Mouse (Mus musculus) hindbrain, embryonic 16.5 days (tissue): ENCODE data around the gene Gpr1. TPM values are rescaled to one million over a fixed set of nuclear protein-coding genes. Genes with fewer than 3 reads are reported as not detected.

ENCODE experiments used
- ATAC-seq: fragments of 200-750 bp; cut with Nextera tagmentation; 2 replicates; pipeline ENCODE4 v1.8.0; 2017; ENCODE audit warnings: moderate TSS enrichment, moderate library complexity
- H3K27ac ChIP-seq: fragments of 300-500 bp; sonication (generic); 2 replicates; pipeline ENCODE4 v1.5.1; 2014; ENCODE audit warnings: low read depth, mild to moderate bottlenecking, control low read depth, low read length, moderate library complexity
- H3K27me3 ChIP-seq: fragments of 300-500 bp; sonication (generic); replicated peaks from 2 replicates; pipeline ENCODE4 v1.6.1; 2014; ENCODE audit warnings: low read length; ENCODE audit not compliant: control insufficient read depth, insufficient read depth
- H3K36me3 ChIP-seq: fragments of 300-500 bp; sonication (generic); 2 replicates; pipeline ENCODE4 v1.6.1; 2014; ENCODE audit warnings: mild to moderate bottlenecking, low read length, moderate library complexity, mixed read lengths; ENCODE audit not compliant: control insufficient read depth, insufficient read depth
- H3K4me1 ChIP-seq: fragments of 300-500 bp; sonication (generic); 2 replicates; pipeline ENCODE4 v1.6.1; 2014; ENCODE audit warnings: low read depth, low read length; ENCODE audit not compliant: control insufficient read depth, insufficient read depth
- H3K4me2 ChIP-seq: fragments of 300-500 bp; sonication (generic); 2 replicates; pipeline ENCODE4 v1.6.1; 2014; ENCODE audit warnings: mild to moderate bottlenecking, low read length, control low read depth, moderate library complexity
- H3K4me3 ChIP-seq: fragments of 300-500 bp; sonication (generic); 2 replicates; pipeline ENCODE4 v1.5.1; 2014; ENCODE audit warnings: mild to moderate bottlenecking, low read length, control low read depth, moderate library complexity
- H3K9ac ChIP-seq: fragments of 300-500 bp; sonication (generic); 2 replicates; pipeline ENCODE4 v1.6.1; 2014; ENCODE audit warnings: low read depth, mild to moderate bottlenecking, control low read depth, low read length, moderate library complexity
- H3K9me3 ChIP-seq: fragments of 300-500 bp; sonication (generic); 2 replicates; pipeline ENCODE4 v1.6.1; 2014; ENCODE audit warnings: mild to moderate bottlenecking, low read length, moderate library complexity; ENCODE audit not compliant: control insufficient read depth
- WGBS: fragments of 180-500 bp; shearing (Covaris S2); extraction: QIAGEN DNeasy Blood & Tissue Kit; methylation state at CpG from one replicate; pipeline ENCODE4 v1.1.7; 2014; 5-methylcytosine and 5-hydroxymethylcytosine counted together
- polyA plus RNA-seq: library from polyadenylated mRNA; unstranded; fragments of >200 nt; fragmentation: Nextera tagmentation; extraction: Ambion mirVana; gene quantifications from 2 replicates; pipeline ENCODE4 v1.2.1, GENCODE M21; 2015

Gpr1 gene
- polyA plus RNA-seq, 1 experiment from 2014 or later = 1.0 TPM

DNA sequence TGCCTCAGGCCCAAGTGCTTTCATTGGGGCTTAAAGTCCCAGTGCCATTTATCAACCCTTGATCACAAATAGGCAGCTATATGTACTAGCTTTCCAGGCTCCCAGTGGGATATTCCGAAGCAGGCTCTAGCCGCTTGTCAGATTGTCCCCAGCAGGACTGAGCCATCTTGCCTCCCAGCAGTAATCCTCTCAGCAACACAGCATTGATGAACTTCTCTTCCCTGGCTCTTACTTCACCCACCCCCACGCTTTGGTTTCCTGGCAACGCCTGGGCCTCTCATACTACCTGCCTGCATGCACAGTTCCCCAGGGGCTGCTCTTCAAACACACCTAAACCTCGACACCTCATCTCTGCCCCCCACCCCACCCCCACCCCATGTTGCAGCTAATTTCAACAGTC is 23.0 kb upstream of the Gpr1 start:
- H3K4me2 ChIP-seq = no peak overlapping the region
- no peaks in the 10 kb centered on the region for H3K9me3 ChIP-seq
- WGBS = 15% methylated on average over 5 of the region's 5 CpGs
- no peaks in the 10 kb centered on the region for H3K36me3 ChIP-seq
- H3K27ac ChIP-seq = no peak overlapping the region
- H3K4me1 ChIP-seq = no peaks in the 10 kb centered on the region
- ATAC-seq = no peak
- H3K4me3 ChIP-seq = no peak overlapping the region
- H3K9ac ChIP-seq = no peak overlapping the region
- no peaks in the 10 kb centered on the region for H3K27me3 ChIP-seq

DNA sequence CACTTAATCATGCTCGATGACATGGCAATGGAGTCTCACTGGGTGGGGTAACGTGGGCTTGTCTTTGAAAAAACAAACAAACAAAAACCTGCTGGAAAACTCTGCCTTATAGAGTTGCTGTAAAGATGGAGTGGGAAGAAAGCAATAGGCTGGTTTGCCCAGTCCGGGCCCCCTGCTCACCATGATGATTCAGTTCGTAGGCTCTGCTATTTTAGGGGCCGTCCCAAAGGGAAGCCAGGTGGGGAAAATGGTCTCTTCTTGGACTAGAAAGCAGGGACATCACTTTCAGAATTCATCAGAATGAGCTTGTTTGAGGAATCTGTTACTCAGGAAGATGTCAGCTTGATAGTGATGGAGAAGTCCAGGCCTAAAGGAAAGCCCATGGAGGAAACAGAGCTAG is 12.9 kb upstream of the Gpr1 start:
- no peak overlapping the region for H3K4me3 ChIP-seq
- ATAC-seq = no peak
- 71% methylated on average over 5 of the region's 5 CpGs for WGBS
- no peak overlapping the region for H3K9ac ChIP-seq
- H3K27me3 ChIP-seq = no peaks in the 10 kb centered on the region
- no peaks in the 10 kb centered on the region for H3K36me3 ChIP-seq
- no peak overlapping the region for H3K27ac ChIP-seq
- no peaks in the 10 kb centered on the region for H3K4me1 ChIP-seq
- no peak overlapping the region for H3K4me2 ChIP-seq
- H3K9me3 ChIP-seq = no peaks in the 10 kb centered on the region

DNA sequence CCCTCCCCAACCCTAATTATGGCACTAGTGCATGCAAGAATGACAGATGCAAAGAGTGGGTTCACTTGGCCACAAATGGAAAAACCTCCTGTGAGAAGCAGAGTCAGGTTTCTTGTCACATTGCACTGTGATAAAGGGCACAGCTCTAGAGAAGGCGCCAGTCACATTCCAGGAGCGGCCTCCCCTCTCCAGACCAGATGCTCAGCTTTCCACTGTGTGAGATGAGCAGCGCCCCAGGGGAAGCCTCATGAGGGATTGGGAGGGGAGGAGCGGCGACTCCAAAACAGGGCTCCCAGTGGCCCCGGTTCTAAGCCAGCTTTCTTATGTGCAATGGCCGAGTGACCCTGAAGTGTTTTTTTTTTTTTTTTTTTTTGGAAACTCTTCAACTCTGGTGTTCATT is 11.5 kb upstream of the Gpr1 start:
- Histone ChIP-seq H3K9me3 (no peaks in the 10 kb centered on the region), H3K36me3 (no peaks in the 10 kb centered on the region), H3K27me3 (no peaks in the 10 kb centered on the region), H3K4me1 (no peaks in the 10 kb centered on the region), H3K4me2 (no peak overlapping the region), H3K4me3 (no peak overlapping the region), H3K27ac (no peak overlapping the region), H3K9ac (no peak overlapping the region)
- ATAC-seq = no peak
- WGBS = 15% methylated on average over 7 of the region's 7 CpGs

DNA sequence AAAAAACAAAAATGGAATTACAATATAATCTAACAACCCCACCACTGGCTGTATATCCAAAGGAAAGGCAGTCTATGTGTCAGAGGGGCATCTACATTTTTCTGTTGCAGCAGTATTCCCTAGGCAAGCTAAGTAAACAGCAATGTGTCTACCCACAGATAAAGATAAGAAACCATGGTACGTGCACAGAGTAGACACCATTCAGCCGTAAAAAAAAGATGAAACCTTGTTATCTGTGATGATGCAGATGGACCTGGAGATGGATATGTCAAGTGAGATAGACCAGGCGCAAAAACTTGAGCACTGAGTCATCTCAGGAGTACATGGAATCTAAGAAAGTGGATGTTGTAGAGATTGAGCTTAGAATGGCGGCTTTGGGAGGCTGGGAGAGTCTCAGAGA is 10.7 kb upstream of the Gpr1 start:
- WGBS = 92% methylated on average over 4 of the region's 4 CpGs

DNA sequence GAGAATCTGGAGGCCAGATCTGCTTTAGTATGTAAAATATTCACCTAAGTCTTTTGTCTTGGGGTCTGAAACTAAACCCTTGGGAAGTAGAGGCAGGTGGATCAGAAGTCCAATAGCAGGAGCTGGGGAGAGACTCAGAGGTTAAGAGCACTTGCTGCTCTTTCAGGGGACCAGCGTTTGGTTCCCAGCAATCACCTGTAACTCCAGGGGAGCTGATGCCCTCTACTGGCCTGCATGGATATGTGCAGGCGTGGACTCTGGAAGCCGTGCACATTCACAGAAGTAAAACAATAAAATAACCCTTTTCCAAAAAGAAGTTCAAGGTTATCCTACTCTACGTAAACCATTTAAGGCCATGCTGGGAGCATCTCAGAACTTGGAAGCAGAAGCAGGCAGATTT is 4.9 kb upstream of the Gpr1 start:
- Histone ChIP-seq H3K9me3 (no peaks in the 10 kb centered on the region; the same call in 1 of the 2 replicates), H3K4me3 (no peak overlapping the region), H3K27ac (no peak overlapping the region), H3K4me1 (peaks cover 1% of the 10 kb centered on the region), H3K4me2 (no peak overlapping the region), H3K27me3 (no peaks in the 10 kb centered on the region), H3K36me3 (no peaks in the 10 kb centered on the region), H3K9ac (no peak overlapping the region)
- WGBS = 94% methylated on average over 4 of the region's 4 CpGs
- ATAC-seq = no peak

More for the DNA sequence above, 10.7 kb upstream of the Gpr1 start:
- no peak for ATAC-seq
- no peaks in the 10 kb centered on the region for H3K4me1 ChIP-seq
- H3K4me3 ChIP-seq = no peak overlapping the region
- no peak overlapping the region for H3K4me2 ChIP-seq
- no peak overlapping the region for H3K9ac ChIP-seq
- H3K9me3 ChIP-seq = no peaks in the 10 kb centered on the region
- H3K27me3 ChIP-seq = no peaks in the 10 kb centered on the region
- no peak overlapping the region for H3K27ac ChIP-seq
- H3K36me3 ChIP-seq = no peaks in the 10 kb centered on the region

DNA sequence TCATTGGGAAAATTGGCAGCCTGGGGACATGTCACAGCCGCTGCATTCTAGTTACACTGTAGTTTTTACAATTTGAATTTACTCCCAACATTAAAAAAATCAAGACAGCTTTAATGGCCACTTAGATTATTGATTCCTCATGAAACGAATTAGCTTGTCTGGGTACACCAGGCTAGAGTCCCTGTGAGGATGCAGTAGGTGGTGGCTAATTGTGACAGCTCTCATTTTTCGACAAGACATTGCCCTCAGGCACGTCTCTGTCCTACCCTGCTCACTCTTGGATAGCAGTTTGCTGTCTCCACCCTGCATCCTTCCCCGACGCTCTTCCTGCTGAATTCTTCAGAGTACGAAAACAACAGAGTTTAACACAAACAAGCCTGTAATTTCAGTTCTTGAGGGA is 288 bp upstream of the Gpr1 start:
- WGBS = 42% methylated on average over 7 of the region's 7 CpGs
- peaks cover 2% of the 10 kb centered on the region for H3K4me1 ChIP-seq
- H3K36me3 ChIP-seq = no peaks in the 10 kb centered on the region
- H3K9ac ChIP-seq = no peak overlapping the region
- no peak overlapping the region for H3K4me3 ChIP-seq
- no peak overlapping the region for H3K4me2 ChIP-seq
- H3K27me3 ChIP-seq = no peaks in the 10 kb centered on the region
- no peaks in the 10 kb centered on the region; the same call in 1 of the 2 replicates for H3K9me3 ChIP-seq
- no peak overlapping the region for H3K27ac ChIP-seq
- no peak for ATAC-seq

DNA sequence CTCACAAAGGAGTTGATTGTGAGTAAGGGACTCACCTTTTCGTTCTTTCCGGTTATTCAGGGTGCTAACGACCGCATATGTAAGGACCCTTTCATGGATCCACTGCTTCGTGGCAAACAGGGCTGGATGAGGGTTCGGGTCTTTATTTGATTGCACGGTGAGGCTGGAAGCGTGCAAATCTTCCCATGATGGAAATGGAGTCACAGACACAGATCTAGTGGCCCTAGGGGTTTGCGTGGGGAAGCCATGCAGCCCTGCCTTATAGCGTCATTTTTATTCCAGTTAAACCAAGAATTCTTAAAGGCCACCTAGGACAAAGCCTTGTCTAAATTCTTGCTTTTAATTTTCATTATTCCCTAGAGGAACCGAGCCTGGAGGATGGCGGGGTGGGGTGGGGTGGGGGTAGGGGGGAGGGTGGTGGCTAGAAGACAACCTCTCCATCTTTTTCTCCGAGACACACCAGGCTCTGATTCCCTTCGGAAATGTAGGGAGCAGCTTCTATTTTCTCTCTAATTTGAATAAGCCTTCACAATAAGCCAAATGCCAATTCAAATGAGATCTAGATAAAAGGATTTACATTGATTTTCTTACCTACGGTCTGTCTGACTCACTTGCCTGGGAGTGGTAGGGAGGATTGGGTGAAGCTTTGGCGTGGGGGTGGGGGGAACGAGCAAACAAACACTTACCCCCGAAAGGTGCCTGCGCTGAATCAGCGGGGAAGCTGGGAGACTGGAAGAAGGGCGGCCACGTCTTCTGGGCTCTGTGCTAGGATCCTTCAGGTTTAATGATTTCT is 669 bp downstream of the Gpr1 start:
- Histone ChIP-seq H3K27ac (no peak overlapping the region), H3K4me1 (peaks cover 2% of the 10 kb centered on the region), H3K9me3 (no peaks in the 10 kb centered on the region), H3K27me3 (no peaks in the 10 kb centered on the region), H3K9ac (peak overlapping the region; percentile 44), H3K36me3 (no peaks in the 10 kb centered on the region), H3K4me3 (peak overlapping the region; percentile 14; the same call in 1 of the 2 replicates), H3K4me2 (peak overlapping the region; percentile 43)
- peak; percentile 40; the same call in 1 of the 2 replicates for ATAC-seq
- 20% methylated on average over 22 of the region's 22 CpGs for WGBS

DNA sequence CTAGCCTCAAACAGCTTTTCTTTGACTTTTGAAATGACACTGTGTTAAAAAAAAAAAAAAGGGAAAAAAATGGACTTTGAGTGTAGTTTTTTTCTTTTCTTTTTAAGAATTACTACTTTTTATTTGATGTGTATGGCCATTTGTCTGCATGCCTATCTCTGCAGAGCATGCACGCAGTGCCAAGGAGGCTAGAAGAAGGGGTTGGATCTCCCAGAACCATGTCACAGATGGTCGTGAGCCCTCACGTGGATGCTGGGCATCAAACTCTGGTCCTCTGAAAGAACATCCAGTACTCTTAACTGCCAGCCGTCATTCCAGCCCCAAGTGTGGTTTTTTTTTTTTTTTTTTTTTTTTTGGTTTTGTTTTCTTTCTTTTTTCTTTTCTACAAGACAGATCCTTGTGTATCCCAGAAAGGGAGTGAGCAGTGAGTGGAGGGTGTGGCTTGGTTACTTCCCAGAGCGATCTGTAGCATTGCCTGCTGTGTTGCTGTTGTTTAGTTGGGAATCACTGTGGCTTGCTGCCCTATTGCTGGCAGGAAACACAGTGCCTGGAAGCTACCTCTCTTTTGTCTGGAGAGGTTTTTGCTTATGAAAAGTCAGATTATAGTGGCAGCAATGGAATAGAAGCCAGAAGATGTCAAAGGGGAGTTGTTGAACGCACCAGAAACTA is 4.3 kb downstream of the Gpr1 start:
- H3K9me3 ChIP-seq = no peaks in the 10 kb centered on the region
- H3K4me1 ChIP-seq = peaks cover 2% of the 10 kb centered on the region
- H3K4me2 ChIP-seq = no peak overlapping the region
- no peak overlapping the region for H3K27ac ChIP-seq
- 16% methylated on average over 6 of the region's 6 CpGs for WGBS
- no peaks in the 10 kb centered on the region for H3K36me3 ChIP-seq
- no peaks in the 10 kb centered on the region for H3K27me3 ChIP-seq
- no peak overlapping the region for H3K4me3 ChIP-seq
- no peak overlapping the region for H3K9ac ChIP-seq
- no peak for ATAC-seq

DNA sequence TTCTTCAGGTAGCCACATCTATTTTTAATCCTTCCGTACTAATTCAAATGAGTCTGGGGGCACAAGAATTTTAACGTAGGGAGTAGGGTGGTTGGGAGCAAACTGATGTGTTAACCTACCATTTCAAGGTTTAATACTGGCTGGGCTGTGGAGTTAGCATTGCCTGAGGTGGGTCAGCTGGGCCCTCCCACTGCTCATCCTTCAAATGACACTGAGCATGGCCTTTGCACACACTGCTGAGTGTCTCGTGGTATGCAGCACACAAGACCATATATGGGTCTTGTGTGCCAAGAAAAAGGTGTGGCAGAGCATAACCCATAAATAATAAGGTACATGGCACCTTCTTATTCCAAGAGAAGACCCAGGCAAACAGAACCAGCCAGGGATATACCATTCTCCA is 6.7 kb downstream of the Gpr1 start:
- Histone ChIP-seq H3K27me3 (no peaks in the 10 kb centered on the region), H3K9me3 (no peaks in the 10 kb centered on the region), H3K9ac (no peak overlapping the region), H3K4me1 (peaks cover 15% of the 10 kb centered on the region), H3K4me3 (no peak overlapping the region), H3K4me2 (no peak overlapping the region), H3K27ac (no peak overlapping the region), H3K36me3 (no peaks in the 10 kb centered on the region)
- WGBS = 87% methylated on average over 3 of the region's 3 CpGs
- no peak for ATAC-seq
